Mouse (Mus musculus) heart, embryonic 16.5 days (tissue): ENCODE measurements around the gene Gm49354. TPM values are rescaled to one million over a fixed set of nuclear protein-coding genes. Genes with fewer than 3 reads are reported as not detected.
"Not testable (repeated sequence)": the region's sequence is repeated elsewhere in the genome, so short reads cannot be mapped to it uniquely, and the experiment has no call there.

Experiments
- ATAC-seq: fragments of 200-750 bp; cut with Nextera tagmentation; replicated peaks from 2 replicates; pipeline ENCODE4 v1.8.0; 2017; ENCODE audit warnings: moderate number of reproducible peaks; ENCODE audit not compliant: insufficient read depth, low FRiP score; ENCODE audit errors: extremely low read depth
- H3K27ac ChIP-seq: fragments of 300-500 bp; sonication (generic); 2 replicates; pipeline ENCODE4 v1.5.1; 2014; ENCODE audit warnings: mild to moderate bottlenecking, low read length, control low read depth, moderate library complexity
- H3K27me3 ChIP-seq: fragments of 300-500 bp; sonication (generic); 2 replicates; pipeline ENCODE4 v1.6.1; 2014; ENCODE audit warnings: low read length, mixed read lengths; ENCODE audit not compliant: control insufficient read depth, insufficient read depth
- H3K36me3 ChIP-seq: fragments of 300-500 bp; sonication (generic); 2 replicates; pipeline ENCODE4 v1.6.1; 2014; ENCODE audit not compliant: control insufficient read depth, insufficient read depth
- H3K4me1 ChIP-seq: fragments of 300-500 bp; sonication (generic); 2 replicates; pipeline ENCODE4 v1.6.1; 2014; ENCODE audit warnings: low read length, mixed read lengths; ENCODE audit not compliant: control insufficient read depth, insufficient read depth
- H3K4me2 ChIP-seq: fragments of 300-500 bp; sonication (generic); 2 replicates; pipeline ENCODE4 v1.6.1; 2014; ENCODE audit warnings: low read depth, mild to moderate bottlenecking, control low read depth, low read length
- H3K4me3 ChIP-seq: fragments of 300-500 bp; sonication (generic); 2 replicates; pipeline ENCODE4 v1.5.1; 2014; ENCODE audit warnings: mild to moderate bottlenecking, control low read depth, low read length
- H3K9ac ChIP-seq: fragments of 300-500 bp; sonication (generic); 2 replicates; pipeline ENCODE4 v1.6.1; 2014; ENCODE audit warnings: low read length, control low read depth
- H3K9me3 ChIP-seq: fragments of 300-500 bp; sonication (generic); replicated peaks from 2 replicates; pipeline ENCODE4 v1.6.1; 2016; ENCODE audit warnings: low read length; ENCODE audit not compliant: control insufficient read depth
- WGBS: fragments of 180-500 bp; shearing (Covaris S2); extraction: QIAGEN DNeasy Blood & Tissue Kit; methylation state at CpG from one replicate; pipeline ENCODE4 v1.1.7; 2014; 5-methylcytosine and 5-hydroxymethylcytosine counted together
- polyA plus RNA-seq: library from polyadenylated mRNA; unstranded; fragments of >200 nt; fragmentation: Nextera tagmentation; extraction: Ambion mirVana; gene quantifications from 2 replicates; pipeline ENCODE4 v1.2.1, GENCODE M21; 2015

Gene Gm49354
- polyA plus RNA-seq, 1 experiment from 2014 or later: not detected

- Histone ChIP-seq H3K9me3 (no peaks in the 10 kb centered on the region), H3K4me1 (no peaks in the 10 kb centered on the region), H3K9ac (no peak overlapping the region), H3K4me3 (no peak overlapping the region), H3K27ac (no peak overlapping the region), H3K27me3 (no peaks in the 10 kb centered on the region), H3K4me2 (no peak overlapping the region), H3K36me3 (peaks cover 78% of the 10 kb centered on the region)
- WGBS: 74% methylated on average over 2 of the region's 2 CpGs
- no peak for ATAC-seq
Measured at GRCm38 (mm10) chr13:59800077-59800476, 18.0 kb upstream of the Gm49354 start.

- ATAC-seq: no peak
Measured at GRCm38 (mm10) chr13:59798306-59798705, 16.3 kb upstream of the Gm49354 start.

GRCm38 (mm10) chr13:59796466-59796848 lies 14.4 kb upstream of the Gm49354 start:
- Histone ChIP-seq H3K27me3 (no peaks in the 10 kb centered on the region), H3K4me3 (no peak overlapping the region), H3K9ac (no peak overlapping the region), H3K4me2 (no peak overlapping the region), H3K4me1 (no peaks in the 10 kb centered on the region), H3K9me3 (no peaks in the 10 kb centered on the region), H3K27ac (no peak overlapping the region), H3K36me3 (peaks cover 67% of the 10 kb centered on the region)
- 85% methylated on average over 9 of the region's 9 CpGs for WGBS
- no peak for ATAC-seq

More at GRCm38 (mm10) chr13:59798306-59798705, 16.3 kb upstream of the Gm49354 start:
- H3K4me3 ChIP-seq: no peak overlapping the region
- peaks cover 75% of the 10 kb centered on the region for H3K36me3 ChIP-seq
- 94% methylated on average over 1 of the region's 1 CpGs for WGBS
- no peak overlapping the region for H3K9ac ChIP-seq
- H3K27me3 ChIP-seq: no peaks in the 10 kb centered on the region
- H3K27ac ChIP-seq: no peak overlapping the region
- H3K9me3 ChIP-seq: no peaks in the 10 kb centered on the region
- no peaks in the 10 kb centered on the region for H3K4me1 ChIP-seq
- no peak overlapping the region for H3K4me2 ChIP-seq

GRCm38 (mm10) chr13:59795807-59796465 lies 13.9 kb upstream of the Gm49354 start:
- WGBS: 89% methylated on average over 6 of the region's 6 CpGs

GRCm38 (mm10) chr13:59794786-59795185 lies 12.7 kb upstream of the Gm49354 start:
- ATAC-seq: no peak
- H3K27me3 ChIP-seq: no peaks in the 10 kb centered on the region
- H3K27ac ChIP-seq: no peak overlapping the region
- H3K9ac ChIP-seq: no peak overlapping the region
- H3K4me3 ChIP-seq: no peak overlapping the region
- H3K36me3 ChIP-seq: peaks cover 58% of the 10 kb centered on the region
- WGBS: 91% methylated on average over 1 of the region's 1 CpGs
- no peak overlapping the region for H3K4me2 ChIP-seq
- H3K4me1 ChIP-seq: no peaks in the 10 kb centered on the region
- no peaks in the 10 kb centered on the region for H3K9me3 ChIP-seq

More at GRCm38 (mm10) chr13:59795807-59796465, 13.9 kb upstream of the Gm49354 start:
- Histone ChIP-seq H3K4me1 (no peaks in the 10 kb centered on the region), H3K4me2 (no peak overlapping the region), H3K36me3 (peaks cover 69% of the 10 kb centered on the region), H3K4me3 (no peak overlapping the region), H3K27me3 (no peaks in the 10 kb centered on the region), H3K9ac (no peak overlapping the region), H3K27ac (no peak overlapping the region), H3K9me3 (no peaks in the 10 kb centered on the region)
- no peak for ATAC-seq

- not testable (repeated sequence) for H3K4me1 ChIP-seq, H3K4me2 ChIP-seq, H3K27ac ChIP-seq, H3K9me3 ChIP-seq, H3K27me3 ChIP-seq, H3K4me3 ChIP-seq, ATAC-seq, H3K9ac ChIP-seq
- 93% methylated on average over 1 of the region's 1 CpGs for WGBS
- H3K36me3 ChIP-seq: peaks cover 58% of the 10 kb centered on the region
Measured at GRCm38 (mm10) chr13:59779744-59780264, 2.2 kb downstream of the Gm49354 start.

GRCm38 (mm10) chr13:59779213-59779612 lies 2.8 kb downstream of the Gm49354 start:
- H3K4me3 ChIP-seq: no peak overlapping the region
- peaks cover 4% of the 10 kb centered on the region for H3K4me1 ChIP-seq
- H3K9ac ChIP-seq: no peak overlapping the region
- no peak overlapping the region for H3K27ac ChIP-seq
- no peaks in the 10 kb centered on the region for H3K27me3 ChIP-seq
- H3K4me2 ChIP-seq: no peak overlapping the region
- peaks cover 54% of the 10 kb centered on the region for H3K36me3 ChIP-seq
- 78% methylated on average over 4 of the region's 4 CpGs for WGBS
- no peak for ATAC-seq
- H3K9me3 ChIP-seq: no peaks in the 10 kb centered on the region

GRCm38 (mm10) chr13:59775168-59775567 lies 6.9 kb downstream of the Gm49354 start:
- Histone ChIP-seq H3K27ac (peak overlapping the region; percentile 76), H3K4me1 (peaks cover 12% of the 10 kb centered on the region), H3K36me3 (peaks cover 25% of the 10 kb centered on the region), H3K4me3 (no peak overlapping the region), H3K27me3 (no peaks in the 10 kb centered on the region), H3K4me2 (0 out of 2 replicates have a peak overlapping the region, but pooled peaks have one; percentile 7), H3K9me3 (no peaks in the 10 kb centered on the region), H3K9ac (no peak overlapping the region)
- ATAC-seq: peak; percentile 67
- WGBS: 39% methylated on average over 3 of the region's 3 CpGs

GRCm38 (mm10) chr13:59771257-59771656 lies 10.8 kb downstream of the Gm49354 start:
- Histone ChIP-seq H3K9ac (peak overlapping the region; percentile 92; the same call in 1 of the 2 replicates), H3K27me3 (no peaks in the 10 kb centered on the region), H3K4me3 (peak overlapping the region; percentile 91; the same call in 1 of the 2 replicates), H3K9me3 (no peaks in the 10 kb centered on the region), H3K36me3 (peaks cover 11% of the 10 kb centered on the region), H3K27ac (peak overlapping the region; percentile 100), H3K4me2 (peak overlapping the region; percentile 85), H3K4me1 (peaks cover 35% of the 10 kb centered on the region)
- 9% methylated on average over 9 of the region's 9 CpGs for WGBS
- ATAC-seq: peak; percentile 12
